Mouse (Mus musculus) midbrain, embryonic 11.5 days (tissue): ENCODE measurements at regions not wholly inside any gene's neighbourhood (a gene's known extent, or its start where the extent isn't known, plus 50 kb on each side); places are given as distances from the start of the nearest gene placed in this dataset.
A peak's percentile ranks its signal among the peaks of the same experiment; 100 is the strongest.

Experiments used
- ATAC-seq: fragments of 200-750 bp; cut with Nextera tagmentation; 2 replicates; pipeline ENCODE4 v1.8.0; 2017; ENCODE audit warnings: moderate TSS enrichment, moderate library complexity; ENCODE audit not compliant: low FRiP score
- DNase-seq: peaks from one replicate; pipeline ENCODE4 v3.0.0; 2015; ENCODE audit warnings: low spot score; ENCODE audit errors: missing footprints
- H3K27ac ChIP-seq: fragments of 300-500 bp; sonication (generic); 2 replicates; pipeline ENCODE4 v1.5.1; 2014; ENCODE audit warnings: low read depth, low read length
- H3K27me3 ChIP-seq: fragments of 300-500 bp; sonication (generic); 2 replicates; pipeline ENCODE4 v1.6.1; 2014; ENCODE audit warnings: mild to moderate bottlenecking, low read length, moderate library complexity, mixed read lengths; ENCODE audit not compliant: control insufficient read depth, insufficient read depth
- H3K36me3 ChIP-seq: fragments of 300-500 bp; sonication (generic); 2 replicates; pipeline ENCODE4 v1.6.1; 2014; ENCODE audit warnings: mild to moderate bottlenecking, low read length, moderate library complexity, mixed read lengths; ENCODE audit not compliant: control insufficient read depth, insufficient read depth
- H3K4me1 ChIP-seq: fragments of 300-500 bp; sonication (generic); 2 replicates; pipeline ENCODE4 v1.6.1; 2014; ENCODE audit warnings: low read length; ENCODE audit not compliant: control insufficient read depth, insufficient read depth
- H3K4me2 ChIP-seq: fragments of 300-500 bp; sonication (generic); 2 replicates; pipeline ENCODE4 v1.6.1; 2014; ENCODE audit warnings: mild to moderate bottlenecking, moderate library complexity
- H3K4me3 ChIP-seq: fragments of 300-500 bp; sonication (generic); 2 replicates; pipeline ENCODE4 v1.5.1; 2014; ENCODE audit warnings: low read depth, low read length
- H3K9ac ChIP-seq: fragments of 300-500 bp; sonication (generic); 2 replicates; pipeline ENCODE4 v1.6.1; 2014; ENCODE audit warnings: low read length
- H3K9me3 ChIP-seq: fragments of 300-500 bp; sonication (generic); 2 replicates; pipeline ENCODE4 v1.6.1; 2016; ENCODE audit warnings: low read length; ENCODE audit not compliant: control insufficient read depth
- WGBS: fragments of 180-500 bp; shearing (Covaris S2); extraction: QIAGEN DNeasy Blood & Tissue Kit; methylation state at CpG from one replicate; pipeline ENCODE4 v1.1.7; 2014; 5-methylcytosine and 5-hydroxymethylcytosine counted together

- no peak overlapping the region for H3K9ac ChIP-seq
- H3K4me3 ChIP-seq, result no peak overlapping the region
- no peaks in the 10 kb centered on the region for H3K9me3 ChIP-seq
- DNase-seq (no peak), ATAC-seq (no peak)
- H3K36me3 ChIP-seq, result no peaks in the 10 kb centered on the region
- no peaks in the 10 kb centered on the region for H3K27me3 ChIP-seq
- no peak overlapping the region for H3K27ac ChIP-seq
- H3K4me2 ChIP-seq, result no peak overlapping the region
- no peaks in the 10 kb centered on the region for H3K4me1 ChIP-seq
- WGBS, result 89% methylated on average over 7 of the region's 7 CpGs
These were observed 274.5 kb upstream of the Fbxl7 start for GRCm38 (mm10) chr15:27169846-27170245.

- no peak overlapping the region for H3K4me2 ChIP-seq
- no peak overlapping the region for H3K27ac ChIP-seq
- DNase-seq, result no peak
- no peaks in the 10 kb centered on the region for H3K27me3 ChIP-seq
- H3K4me1 ChIP-seq, result no peaks in the 10 kb centered on the region
- 72% methylated on average over 5 of the region's 5 CpGs for WGBS
- no peak overlapping the region for H3K9ac ChIP-seq
- no peaks in the 10 kb centered on the region for H3K9me3 ChIP-seq
- H3K4me3 ChIP-seq, result no peak overlapping the region
- no peaks in the 10 kb centered on the region for H3K36me3 ChIP-seq
- ATAC-seq, result no peak
These were observed 278.1 kb upstream of the Fbxl7 start for GRCm38 (mm10) chr15:27173506-27173905.

GRCm38 (mm10) chr15:27178084-27178935 lies 282.9 kb upstream of the Fbxl7 start:
- Histone ChIP-seq H3K4me3 (no peak overlapping the region), H3K9ac (no peak overlapping the region), H3K27me3 (no peaks in the 10 kb centered on the region), H3K4me2 (no peak overlapping the region), H3K36me3 (no peaks in the 10 kb centered on the region), H3K9me3 (no peaks in the 10 kb centered on the region), H3K4me1 (no peaks in the 10 kb centered on the region), H3K27ac (no peak overlapping the region)
- no peak for ATAC-seq
- no peak for DNase-seq
- WGBS, result 74% methylated on average over 13 of the region's 13 CpGs

- Histone ChIP-seq H3K4me1 (no peaks in the 10 kb centered on the region), H3K4me3 (no peak overlapping the region), H3K4me2 (no peak overlapping the region), H3K27me3 (no peaks in the 10 kb centered on the region), H3K27ac (no peak overlapping the region), H3K9ac (no peak overlapping the region), H3K36me3 (no peaks in the 10 kb centered on the region), H3K9me3 (no peaks in the 10 kb centered on the region)
- ATAC-seq (peak; percentile 62; the same call in 1 of the 2 replicates), DNase-seq (peak; percentile 96)
- whole genome bisulfite sequencing, result 52% methylated on average over 4 of the region's 4 CpGs
These were observed 276.8 kb upstream of the Ank start for GRCm38 (mm10) chr15:27189699-27190098.

GRCm38 (mm10) chr15:27201513-27201912 lies 265.0 kb upstream of the Ank start:
- H3K4me3 ChIP-seq, result no peak overlapping the region
- DNase-seq (no peak), ATAC-seq (no peak)
- WGBS, result 93% methylated on average over 3 of the region's 3 CpGs
- no peaks in the 10 kb centered on the region for H3K9me3 ChIP-seq
- no peak overlapping the region for H3K4me2 ChIP-seq
- H3K27me3 ChIP-seq, result no peaks in the 10 kb centered on the region
- H3K27ac ChIP-seq, result no peak overlapping the region
- no peaks in the 10 kb centered on the region for H3K4me1 ChIP-seq
- no peaks in the 10 kb centered on the region for H3K36me3 ChIP-seq
- no peak overlapping the region for H3K9ac ChIP-seq

GRCm38 (mm10) chr15:27204888-27205287 lies 261.6 kb upstream of the Ank start:
- no peaks in the 10 kb centered on the region for H3K4me1 ChIP-seq
- no peak overlapping the region for H3K27ac ChIP-seq
- WGBS, result 62% methylated on average over 6 of the region's 6 CpGs
- no peak for DNase-seq
- no peaks in the 10 kb centered on the region for H3K27me3 ChIP-seq
- no peak for ATAC-seq
- no peak overlapping the region for H3K9ac ChIP-seq
- no peaks in the 10 kb centered on the region for H3K9me3 ChIP-seq
- H3K4me2 ChIP-seq, result no peak overlapping the region
- no peak overlapping the region for H3K4me3 ChIP-seq
- no peaks in the 10 kb centered on the region for H3K36me3 ChIP-seq

GRCm38 (mm10) chr15:27207446-27207845 lies 259.0 kb upstream of the Ank start:
- Histone ChIP-seq H3K27me3 (no peaks in the 10 kb centered on the region), H3K36me3 (no peaks in the 10 kb centered on the region), H3K4me1 (no peaks in the 10 kb centered on the region), H3K27ac (no peak overlapping the region), H3K4me3 (no peak overlapping the region), H3K9me3 (no peaks in the 10 kb centered on the region), H3K4me2 (no peak overlapping the region), H3K9ac (no peak overlapping the region)
- DNase-seq (no peak), ATAC-seq (no peak)
- WGBS, result 93% methylated on average over 11 of the region's 11 CpGs

- ATAC-seq (no peak), DNase-seq (no peak)
- 76% methylated on average over 7 of the region's 7 CpGs for WGBS
- no peak overlapping the region for H3K4me2 ChIP-seq
- no peaks in the 10 kb centered on the region for H3K27me3 ChIP-seq
- no peak overlapping the region for H3K27ac ChIP-seq
- no peaks in the 10 kb centered on the region for H3K9me3 ChIP-seq
- no peak overlapping the region for H3K9ac ChIP-seq
- H3K36me3 ChIP-seq, result no peaks in the 10 kb centered on the region
- no peak overlapping the region for H3K4me3 ChIP-seq
- no peaks in the 10 kb centered on the region for H3K4me1 ChIP-seq
These were observed 250.1 kb upstream of the Ank start for GRCm38 (mm10) chr15:27216387-27216786.

- WGBS, result 94% methylated on average over 3 of the region's 3 CpGs
- Histone ChIP-seq H3K9me3 (no peaks in the 10 kb centered on the region), H3K4me3 (no peak overlapping the region), H3K4me1 (no peaks in the 10 kb centered on the region), H3K36me3 (no peaks in the 10 kb centered on the region), H3K27ac (no peak overlapping the region), H3K4me2 (no peak overlapping the region), H3K9ac (no peak overlapping the region), H3K27me3 (no peaks in the 10 kb centered on the region)
- DNase-seq (no peak), ATAC-seq (no peak)
These were observed 247.2 kb upstream of the Ank start for GRCm38 (mm10) chr15:27219126-27219738.
